Mouse (Mus musculus) midbrain, embryonic 11.5 days (tissue): Measurements from ENCODE around the gene Serpina3m. TPM values are rescaled to one million over a fixed set of nuclear protein-coding genes. Genes with fewer than 3 reads are reported as not detected.
"Not testable (repeated sequence)": the region's sequence is repeated elsewhere in the genome, so short reads cannot be mapped to it uniquely, and the experiment has no call there.

Source experiments
- ATAC-seq: fragments of 200-750 bp; cut with Nextera tagmentation; 2 replicates; pipeline ENCODE4 v1.8.0; 2017; ENCODE audit warnings: moderate TSS enrichment, moderate library complexity; ENCODE audit not compliant: low FRiP score
- DNase-seq: peaks from one replicate; pipeline ENCODE4 v3.0.0; 2015; ENCODE audit warnings: low spot score; ENCODE audit errors: missing footprints
- H3K27ac ChIP-seq: fragments of 300-500 bp; sonication (generic); 2 replicates; pipeline ENCODE4 v1.5.1; 2014; ENCODE audit warnings: low read depth, low read length
- H3K27me3 ChIP-seq: fragments of 300-500 bp; sonication (generic); 2 replicates; pipeline ENCODE4 v1.6.1; 2014; ENCODE audit warnings: mild to moderate bottlenecking, low read length, moderate library complexity, mixed read lengths; ENCODE audit not compliant: control insufficient read depth, insufficient read depth
- H3K36me3 ChIP-seq: fragments of 300-500 bp; sonication (generic); 2 replicates; pipeline ENCODE4 v1.6.1; 2014; ENCODE audit warnings: mild to moderate bottlenecking, low read length, moderate library complexity, mixed read lengths; ENCODE audit not compliant: control insufficient read depth, insufficient read depth
- H3K4me1 ChIP-seq: fragments of 300-500 bp; sonication (generic); 2 replicates; pipeline ENCODE4 v1.6.1; 2014; ENCODE audit warnings: low read length; ENCODE audit not compliant: control insufficient read depth, insufficient read depth
- H3K4me2 ChIP-seq: fragments of 300-500 bp; sonication (generic); 2 replicates; pipeline ENCODE4 v1.6.1; 2014; ENCODE audit warnings: mild to moderate bottlenecking, moderate library complexity
- H3K4me3 ChIP-seq: fragments of 300-500 bp; sonication (generic); 2 replicates; pipeline ENCODE4 v1.5.1; 2014; ENCODE audit warnings: low read depth, low read length
- H3K9ac ChIP-seq: fragments of 300-500 bp; sonication (generic); 2 replicates; pipeline ENCODE4 v1.6.1; 2014; ENCODE audit warnings: low read length
- H3K9me3 ChIP-seq: fragments of 300-500 bp; sonication (generic); 2 replicates; pipeline ENCODE4 v1.6.1; 2016; ENCODE audit warnings: low read length; ENCODE audit not compliant: control insufficient read depth
- WGBS: fragments of 180-500 bp; shearing (Covaris S2); extraction: QIAGEN DNeasy Blood & Tissue Kit; methylation state at CpG from one replicate; pipeline ENCODE4 v1.1.7; 2014; 5-methylcytosine and 5-hydroxymethylcytosine counted together
- polyA plus RNA-seq: library from polyadenylated mRNA; unstranded; fragments of >200 nt; fragmentation: Nextera tagmentation; extraction: Ambion mirVana; gene quantifications from 2 replicates; pipeline ENCODE4 v1.2.1, GENCODE M21; 2014

The Serpina3m gene
- polyA plus RNA-seq, 1 experiment from 2014 or later: not detected

DNA sequence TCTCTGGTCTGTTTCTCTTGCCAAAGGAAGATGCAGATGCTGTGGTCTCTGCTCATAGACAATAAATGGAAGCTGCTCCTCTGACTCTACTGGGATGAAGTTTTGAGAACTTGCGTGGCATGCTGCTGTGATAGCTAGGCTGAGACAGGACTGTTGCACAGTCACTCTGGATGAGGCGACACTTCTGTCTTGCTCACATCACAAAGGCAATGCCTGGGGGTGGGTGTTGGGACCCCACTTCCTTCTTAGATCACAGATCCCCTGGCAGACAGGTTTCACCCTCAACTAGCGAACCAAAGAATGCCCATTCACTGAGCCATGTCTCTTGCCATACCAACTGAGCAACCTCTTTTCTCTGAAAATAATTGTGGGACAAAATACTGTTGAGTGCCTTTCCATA lies 419 bp downstream of the Serpina3m start:
- Histone ChIP-seq H3K27ac (no peak overlapping the region), H3K4me3 (no peak overlapping the region), H3K4me1 (no peaks in the 10 kb centered on the region), H3K9ac (no peak overlapping the region), H3K9me3 (no peaks in the 10 kb centered on the region), H3K27me3 (no peaks in the 10 kb centered on the region), H3K36me3 (no peaks in the 10 kb centered on the region), H3K4me2 (no peak overlapping the region)
- 91% methylated on average over 3 of the region's 3 CpGs for WGBS
- ATAC-seq: no peak
- no peak for DNase-seq

DNA sequence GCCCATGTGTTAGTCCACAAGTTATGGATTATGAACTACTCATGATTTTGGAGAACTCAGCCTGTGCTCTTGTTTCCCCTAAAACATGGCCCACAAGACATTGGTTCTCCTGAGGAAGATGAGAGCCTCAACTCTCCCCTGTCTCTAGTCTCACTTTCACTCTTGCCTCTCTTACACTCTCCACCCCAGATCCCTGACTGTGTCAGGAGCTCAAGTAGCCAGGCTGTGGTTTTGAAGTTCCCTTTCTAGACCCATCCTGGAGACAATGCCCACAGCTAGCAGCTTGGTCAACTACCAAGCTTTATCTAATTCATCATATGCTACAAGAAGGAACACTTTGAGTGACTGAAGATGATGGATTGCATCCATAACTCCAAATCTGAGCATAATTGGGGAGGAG lies 4.2 kb downstream of the Serpina3m start:
- not testable (repeated sequence) for H3K4me3 ChIP-seq, DNase-seq

DNA sequence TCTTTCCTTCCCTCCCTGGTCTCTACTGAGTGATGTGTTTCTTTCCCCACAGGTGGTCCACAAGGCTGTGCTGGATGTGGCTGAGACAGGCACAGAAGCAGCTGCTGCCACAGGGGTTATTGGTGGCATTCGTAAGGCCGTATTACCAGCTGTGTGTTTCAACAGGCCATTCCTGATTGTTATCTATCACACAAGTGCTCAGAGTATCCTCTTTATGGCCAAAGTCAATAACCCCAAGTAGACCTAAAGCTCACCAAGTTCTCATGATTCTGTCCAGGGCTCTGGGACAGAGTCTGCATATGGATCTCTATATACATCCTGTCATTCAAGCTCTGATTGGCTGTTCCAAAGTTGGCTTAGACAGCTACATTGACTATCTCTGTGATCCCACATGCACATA lies 6.9 kb downstream of the Serpina3m start:
- Histone ChIP-seq H3K27me3 (no peaks in the 10 kb centered on the region), H3K27ac (no peak overlapping the region), H3K4me3 (no peak overlapping the region), H3K4me2 (no peak overlapping the region), H3K9me3 (no peaks in the 10 kb centered on the region), H3K4me1 (no peaks in the 10 kb centered on the region), H3K9ac (no peak overlapping the region), H3K36me3 (no peaks in the 10 kb centered on the region)
- ATAC-seq (no peak), DNase-seq (no peak)
- WGBS: 86% methylated on average over 2 of the region's 2 CpGs

More for the DNA sequence above, 4.2 kb downstream of the Serpina3m start:
- H3K9ac ChIP-seq, ATAC-seq, H3K27ac ChIP-seq, H3K4me2 ChIP-seq, H3K9me3 ChIP-seq, H3K4me1 ChIP-seq, H3K36me3 ChIP-seq, H3K27me3 ChIP-seq: not testable (repeated sequence)

DNA sequence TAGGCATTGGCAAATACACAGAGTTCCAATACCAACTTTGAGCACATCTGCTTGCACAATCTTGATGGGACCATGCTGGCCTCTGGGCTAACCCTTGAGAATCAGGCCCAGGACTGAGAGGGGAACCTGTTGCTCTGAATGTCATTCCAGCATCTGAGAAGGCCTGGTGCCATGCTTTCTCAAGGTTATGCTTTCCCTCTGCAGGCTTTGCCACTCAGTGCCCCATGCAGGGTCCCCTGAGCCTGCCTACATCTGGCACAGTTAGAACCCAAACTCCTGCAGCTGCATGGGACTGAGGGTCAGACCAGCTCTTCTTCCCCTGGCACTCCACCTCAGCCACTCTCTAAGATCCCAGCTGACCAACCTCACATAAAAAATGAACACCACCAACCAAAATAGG lies 7.4 kb downstream of the Serpina3m start:
- DNase-seq (no peak), ATAC-seq (no peak)
- H3K4me3 ChIP-seq: no peak overlapping the region
- H3K9me3 ChIP-seq: no peaks in the 10 kb centered on the region
- no peak overlapping the region for H3K4me2 ChIP-seq
- no peak overlapping the region for H3K27ac ChIP-seq
- H3K9ac ChIP-seq: no peak overlapping the region
- no peaks in the 10 kb centered on the region for H3K4me1 ChIP-seq
- no peaks in the 10 kb centered on the region for H3K36me3 ChIP-seq
- no peaks in the 10 kb centered on the region for H3K27me3 ChIP-seq

DNA sequence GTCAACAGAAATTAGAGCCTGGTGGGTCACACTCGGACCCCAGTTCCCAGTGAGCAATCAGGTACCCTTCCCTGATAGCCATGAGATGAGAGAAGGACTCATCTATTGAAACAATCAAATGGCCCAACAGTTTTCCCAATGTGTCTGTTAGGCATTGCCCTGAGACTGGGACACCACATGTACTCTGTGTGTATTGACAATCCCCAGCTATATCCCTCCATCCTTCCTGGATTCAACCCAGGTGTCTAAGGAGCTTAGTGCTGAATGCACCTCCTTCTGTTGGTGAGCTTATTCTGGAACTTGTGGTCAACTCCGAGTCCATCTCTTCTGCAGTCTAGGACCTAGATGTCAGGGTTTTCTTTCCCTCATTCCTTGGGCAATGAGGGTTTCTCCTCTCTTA lies 8.8 kb downstream of the Serpina3m start:
- Histone ChIP-seq H3K27me3 (no peaks in the 10 kb centered on the region), H3K36me3 (no peaks in the 10 kb centered on the region), H3K27ac (no peak overlapping the region), H3K4me2 (no peak overlapping the region), H3K9ac (no peak overlapping the region), H3K4me1 (no peaks in the 10 kb centered on the region), H3K4me3 (no peak overlapping the region), H3K9me3 (no peaks in the 10 kb centered on the region)
- 85% methylated on average over 2 of the region's 2 CpGs for WGBS
- ATAC-seq: no peak
- no peak for DNase-seq

DNA sequence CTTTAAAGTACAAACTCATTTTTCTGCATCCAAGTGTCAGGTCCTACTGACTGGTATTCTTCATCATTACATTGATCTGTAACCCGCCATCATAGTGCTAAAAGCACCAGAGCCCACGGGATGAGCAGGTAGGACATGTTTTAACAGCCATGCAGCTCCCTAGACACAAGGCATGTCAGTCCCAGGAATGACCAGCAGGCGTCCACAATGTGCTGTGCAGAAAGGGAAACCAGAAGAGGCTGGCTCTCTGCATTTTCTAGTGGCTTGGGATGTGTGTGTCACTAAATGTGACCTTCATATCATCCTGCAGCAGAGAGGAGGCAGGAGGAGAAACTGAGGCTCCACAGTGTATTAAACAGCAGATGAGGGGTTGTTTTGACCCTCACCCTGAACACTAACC lies 13.5 kb downstream of the Serpina3m start:
- not testable (repeated sequence) for H3K9ac ChIP-seq, H3K9me3 ChIP-seq, H3K4me2 ChIP-seq, H3K27ac ChIP-seq, H3K27me3 ChIP-seq, H3K4me1 ChIP-seq, H3K36me3 ChIP-seq, ATAC-seq, H3K4me3 ChIP-seq, DNase-seq
- WGBS: 35% methylated on average over 3 of the region's 3 CpGs

DNA sequence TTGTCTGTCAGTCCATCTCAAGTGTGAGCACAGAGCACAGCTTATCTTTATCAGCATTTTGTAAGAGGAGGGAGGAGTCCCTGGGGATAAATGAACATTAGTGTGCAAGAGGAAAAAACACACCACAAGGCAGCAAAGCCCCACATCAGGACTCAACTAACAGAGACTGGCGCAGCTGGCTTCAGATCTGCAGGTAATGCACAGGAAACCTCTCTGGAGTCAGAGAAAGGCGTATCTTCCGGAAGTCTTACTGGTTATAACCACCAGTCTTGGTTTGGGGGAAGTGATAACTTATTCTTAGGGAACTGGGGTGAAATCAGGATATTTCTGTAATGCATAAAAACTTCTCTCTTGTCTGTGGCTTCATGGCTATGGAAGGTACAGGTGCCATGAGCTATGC lies 17.7 kb downstream of the Serpina3m start:
- no peaks in the 10 kb centered on the region for H3K4me1 ChIP-seq
- H3K9ac ChIP-seq: no peak overlapping the region
- DNase-seq (no peak), ATAC-seq (no peak)
- H3K27ac ChIP-seq: no peak overlapping the region
- WGBS: 95% methylated on average over 3 of the region's 3 CpGs
- no peaks in the 10 kb centered on the region for H3K27me3 ChIP-seq
- no peaks in the 10 kb centered on the region for H3K9me3 ChIP-seq
- H3K4me2 ChIP-seq: no peak overlapping the region
- no peak overlapping the region for H3K4me3 ChIP-seq
- H3K36me3 ChIP-seq: no peaks in the 10 kb centered on the region

DNA sequence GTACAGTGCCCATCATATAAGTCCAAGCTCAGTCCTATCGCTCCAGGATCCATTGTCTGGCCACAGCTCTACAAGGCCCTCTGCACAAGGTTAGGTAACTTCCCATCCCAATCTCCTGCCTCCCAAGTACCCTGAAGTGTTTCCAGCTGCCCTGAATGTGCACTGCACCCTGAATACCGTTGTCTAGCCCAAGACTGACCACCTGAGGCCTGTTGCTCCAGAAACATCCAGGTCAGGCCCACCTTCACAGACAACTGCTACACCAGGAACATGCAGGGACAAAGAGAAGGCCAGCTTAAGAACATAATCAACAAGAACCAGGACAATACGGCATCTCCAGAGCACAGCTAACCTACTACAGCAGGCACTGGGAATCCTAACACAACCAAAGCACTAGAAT lies 31.7 kb downstream of the Serpina3m start:
- Histone ChIP-seq H3K27ac (no peak overlapping the region), H3K9ac (no peak overlapping the region), H3K4me2 (no peak overlapping the region), H3K27me3 (no peaks in the 10 kb centered on the region), H3K4me1 (no peaks in the 10 kb centered on the region), H3K36me3 (no peaks in the 10 kb centered on the region), H3K4me3 (no peak overlapping the region), H3K9me3 (no peaks in the 10 kb centered on the region)
- ATAC-seq (no peak), DNase-seq (no peak)
- WGBS: 85% methylated on average over 3 of the region's 3 CpGs

DNA sequence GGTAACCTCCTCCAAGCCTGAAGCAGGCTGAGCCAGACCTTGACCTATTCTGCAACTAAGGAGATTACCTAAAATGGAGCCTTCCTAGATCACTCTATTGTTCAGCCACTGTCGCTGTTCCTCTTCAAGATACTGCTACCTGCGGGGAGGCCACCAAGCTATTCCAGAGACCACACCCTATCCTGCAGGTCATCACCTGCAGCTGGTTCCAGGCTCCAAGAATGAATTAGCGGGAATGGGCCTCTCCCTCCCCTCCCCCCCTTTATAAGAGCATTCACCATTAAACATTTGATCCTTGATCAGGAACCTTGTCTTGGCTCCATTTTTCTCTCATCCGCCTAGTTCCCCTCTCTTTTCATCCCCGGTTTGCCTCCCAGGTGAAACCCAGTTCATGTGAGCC lies 38.9 kb downstream of the Serpina3m start:
- not testable (repeated sequence) for H3K4me2 ChIP-seq, H3K9me3 ChIP-seq, H3K36me3 ChIP-seq, H3K27ac ChIP-seq, H3K4me3 ChIP-seq, ATAC-seq, H3K27me3 ChIP-seq, DNase-seq, H3K4me1 ChIP-seq, H3K9ac ChIP-seq
- WGBS: 67% methylated on average over 5 of the region's 5 CpGs

DNA sequence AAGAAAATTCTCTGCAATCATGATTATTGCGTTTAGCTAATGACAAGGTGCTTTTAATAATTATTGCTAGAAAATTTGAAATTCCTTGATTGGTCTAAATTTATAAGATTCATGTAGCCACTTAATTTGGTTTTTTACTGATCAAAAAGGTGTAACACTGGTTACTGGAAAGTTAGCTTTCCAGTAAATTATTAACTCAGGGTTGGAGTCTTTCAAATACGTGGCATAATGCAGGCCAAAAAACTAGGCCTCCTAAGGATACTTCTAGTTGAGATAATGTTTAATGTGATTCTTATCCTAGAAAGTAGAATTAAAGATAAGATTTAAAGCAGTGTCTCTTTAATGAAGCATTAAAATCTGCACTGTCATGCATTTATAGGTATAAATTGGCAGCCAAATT lies 40.1 kb downstream of the Serpina3m start:
- not testable (repeated sequence) for ATAC-seq, H3K27me3 ChIP-seq, H3K9ac ChIP-seq, H3K4me1 ChIP-seq, H3K36me3 ChIP-seq, DNase-seq, H3K4me2 ChIP-seq, H3K4me3 ChIP-seq, H3K9me3 ChIP-seq, H3K27ac ChIP-seq
- WGBS: 87% methylated on average over 2 of the region's 2 CpGs
